Mouse (Mus musculus) MEL-GATA-1-ER (cell line): ENCODE data around the gene Slx4ip.

Source experiments
- DNase-seq: peaks from one replicate; pipeline ENCODE4 v3.0.0-alpha.2; 2012; ENCODE audit warnings: low read depth; ENCODE audit errors: extremely low read depth

Gene Slx4ip

GRCm38 (mm10) chr2:137063829-137064228 lies 172.8 kb downstream of the Slx4ip start:
- no peak for DNase-seq

GRCm38 (mm10) chr2:137064513-137064912 lies 173.5 kb downstream of the Slx4ip start:
- DNase-seq: no peak

- DNase-seq: no peak
Measured at GRCm38 (mm10) chr2:137067479-137068110, 176.6 kb downstream of the Slx4ip start.

GRCm38 (mm10) chr2:137073473-137074312 lies 182.7 kb downstream of the Slx4ip start:
- DNase-seq: no peak

- no peak for DNase-seq
Measured at GRCm38 (mm10) chr2:137074313-137074620, 183.2 kb downstream of the Slx4ip start.

DNA sequence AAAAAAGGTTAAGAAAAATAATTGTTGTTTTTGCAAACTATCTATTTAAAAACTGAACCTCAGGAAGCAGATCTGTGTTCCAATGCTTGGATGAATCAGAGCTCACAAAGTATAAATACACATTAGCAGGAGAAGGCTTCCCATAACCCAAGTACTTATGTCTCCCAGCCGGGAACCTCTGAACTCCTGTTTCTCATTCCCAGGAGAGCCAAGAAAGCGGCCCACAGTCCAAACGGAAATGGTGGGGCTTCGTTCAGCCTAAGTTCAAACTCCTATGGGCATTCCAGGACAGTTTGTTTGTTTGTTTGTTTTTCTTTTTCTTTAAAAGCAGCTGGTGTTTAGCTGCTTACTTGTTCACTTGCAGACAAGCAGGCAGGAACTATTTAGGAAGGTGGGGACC lies 187.8 kb downstream of the Slx4ip start:
- no peak for DNase-seq

- DNase-seq: no peak
Measured at GRCm38 (mm10) chr2:137079721-137080320, 188.8 kb downstream of the Slx4ip start.

GRCm38 (mm10) chr2:137080468-137080867 lies 189.4 kb downstream of the Slx4ip start:
- DNase-seq: no peak

- DNase-seq: no peak
Measured at GRCm38 (mm10) chr2:137081001-137081400, 190.0 kb downstream of the Slx4ip start.

DNA sequence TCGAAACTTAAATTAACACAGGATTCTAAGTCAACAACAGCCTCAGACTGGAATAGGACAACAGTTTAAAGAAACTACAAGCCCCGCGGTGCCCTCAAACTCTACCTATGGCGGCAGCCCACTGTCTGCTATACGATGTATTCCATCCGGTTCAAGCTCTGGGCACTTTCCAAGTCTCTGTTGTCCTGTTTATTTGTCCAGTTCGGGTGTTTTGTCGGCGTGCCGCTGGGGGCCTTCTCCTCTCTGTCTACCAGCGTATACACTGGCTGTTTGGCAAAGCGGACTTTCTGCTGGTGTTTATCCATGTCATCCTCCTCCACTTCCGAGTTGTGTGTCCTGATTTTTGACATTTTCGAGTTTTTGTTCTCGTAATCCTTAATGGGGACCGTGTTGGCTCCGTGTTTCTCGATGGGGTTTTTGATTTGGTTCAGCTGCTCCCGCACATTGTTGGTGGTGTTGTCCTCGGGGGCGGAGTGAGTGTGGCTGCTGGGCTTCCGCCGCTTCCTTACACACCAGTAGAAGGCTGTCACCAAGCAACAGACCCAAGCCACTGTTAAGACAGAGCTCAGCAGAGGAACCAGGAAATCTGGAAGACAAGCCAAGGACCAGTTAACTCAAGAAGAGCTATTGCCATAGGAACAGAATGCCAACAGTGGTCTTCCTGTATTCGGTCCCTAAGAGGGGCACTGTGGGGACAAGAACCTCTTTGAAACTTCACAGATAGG lies 192.0 kb downstream of the Slx4ip start:
- DNase-seq: no peak

DNA sequence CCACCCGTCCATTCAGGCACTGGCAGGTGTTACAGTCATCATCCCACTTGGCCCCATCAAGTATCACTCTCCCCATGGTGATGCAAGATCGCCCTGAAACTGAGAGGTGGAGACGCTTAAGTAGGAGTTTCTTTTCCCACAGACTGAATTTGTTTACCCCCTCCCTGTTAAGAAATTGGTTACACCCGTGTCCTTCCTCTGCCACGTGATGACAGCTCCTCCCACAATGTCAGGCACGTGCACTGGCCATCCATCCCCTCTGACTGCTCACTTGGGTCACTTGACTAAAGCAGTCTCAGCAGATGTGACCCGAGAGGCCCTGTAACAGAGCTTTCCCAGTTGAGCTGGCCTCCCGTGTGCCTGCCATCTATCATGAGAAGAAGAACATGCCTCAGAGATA lies 194.2 kb downstream of the Slx4ip start:
- DNase-seq: no peak

DNA sequence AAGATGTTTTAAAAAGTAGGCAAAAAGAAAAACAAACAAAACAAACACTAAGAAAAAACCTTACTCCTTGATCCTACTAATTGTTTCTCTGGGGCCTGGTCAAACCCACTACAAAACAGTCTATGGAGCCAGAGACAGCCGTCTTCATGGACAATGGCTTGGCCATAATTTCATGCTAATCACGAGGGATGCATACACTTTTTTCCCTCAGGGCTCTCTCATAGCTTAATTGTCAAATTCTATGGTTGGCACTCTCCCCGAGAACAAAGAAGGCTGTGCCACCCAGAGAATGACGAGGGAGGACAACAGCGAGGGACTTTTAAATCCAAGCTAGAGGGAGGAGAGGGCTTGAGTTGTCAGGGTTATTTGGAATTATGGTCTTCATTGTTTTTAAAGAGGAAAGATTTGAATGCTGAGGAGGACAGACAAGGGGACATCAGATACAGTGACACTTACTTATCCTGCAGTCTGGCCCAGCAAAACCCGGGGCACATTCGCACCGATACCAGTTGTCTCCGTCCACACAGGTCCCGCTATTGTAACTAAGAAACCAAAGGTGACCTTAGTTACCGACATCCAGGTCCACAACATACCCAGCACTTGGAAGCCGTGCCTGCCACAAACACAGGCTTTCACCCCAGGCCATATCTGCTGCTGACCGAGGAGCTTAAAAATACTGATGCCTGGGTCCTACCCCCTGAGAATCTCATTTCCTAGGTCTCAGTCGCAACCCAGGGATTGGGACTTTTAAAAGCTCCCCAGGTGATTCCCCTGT lies 195.8 kb downstream of the Slx4ip start:
- DNase-seq: no peak

GRCm38 (mm10) chr2:137087705-137088104 lies 196.7 kb downstream of the Slx4ip start:
- DNase-seq: no peak

GRCm38 (mm10) chr2:137091766-137092522 lies 200.9 kb downstream of the Slx4ip start:
- no peak for DNase-seq

DNA sequence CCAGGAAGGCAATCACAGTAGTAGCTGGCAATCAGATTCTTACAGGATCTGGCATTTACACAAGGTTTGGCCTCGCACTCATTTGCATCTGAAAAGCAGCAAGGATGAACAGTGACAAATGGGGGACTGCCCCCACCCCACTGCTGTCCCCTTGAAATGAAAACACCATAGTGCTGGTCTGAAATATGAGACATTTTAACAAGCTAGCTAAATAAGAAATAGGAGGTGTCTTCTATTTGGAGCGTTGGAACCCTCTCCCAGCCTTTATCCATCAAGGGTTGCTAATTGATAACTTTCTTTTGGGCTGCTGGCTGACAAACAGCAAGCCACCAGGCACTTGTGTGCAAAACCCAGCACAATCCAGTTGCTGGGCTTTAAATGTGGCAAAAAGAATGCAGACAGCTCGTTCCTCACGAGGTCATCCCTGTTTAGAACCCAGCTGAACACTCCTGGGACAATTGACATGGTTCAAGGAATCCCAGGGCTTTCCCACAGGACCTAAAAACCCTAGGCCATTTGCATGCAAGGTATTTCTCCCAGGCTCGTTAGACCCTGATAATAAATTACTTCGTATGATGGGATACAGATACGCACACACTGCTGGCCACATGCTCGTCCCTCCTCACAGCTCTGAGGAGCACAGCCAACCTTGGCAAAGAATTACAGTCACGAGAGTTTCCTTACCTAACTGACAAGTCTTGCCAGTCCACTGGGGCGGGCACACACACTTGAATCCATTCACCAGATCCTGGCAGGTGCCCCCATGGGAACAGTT lies 201.7 kb downstream of the Slx4ip start:
- no peak for DNase-seq

DNA sequence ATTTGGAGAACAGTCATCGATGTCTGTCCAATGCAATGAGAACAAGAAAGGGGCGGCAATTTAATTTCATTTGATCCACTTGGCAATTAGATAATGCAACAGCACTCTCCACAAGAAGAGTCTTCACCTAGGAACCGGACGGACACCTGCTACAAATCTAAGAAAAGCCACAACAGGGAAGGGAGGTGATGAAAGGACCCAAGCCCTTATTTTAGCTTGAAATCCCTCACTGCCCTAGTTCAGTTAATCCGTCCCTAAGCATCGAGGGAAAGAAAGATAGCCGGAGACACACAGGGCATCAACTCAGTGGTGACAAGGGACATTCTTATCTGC lies 202.2 kb downstream of the Slx4ip start:
- no peak for DNase-seq

GRCm38 (mm10) chr2:137094301-137094700 lies 203.3 kb downstream of the Slx4ip start:
- DNase-seq: no peak

DNA sequence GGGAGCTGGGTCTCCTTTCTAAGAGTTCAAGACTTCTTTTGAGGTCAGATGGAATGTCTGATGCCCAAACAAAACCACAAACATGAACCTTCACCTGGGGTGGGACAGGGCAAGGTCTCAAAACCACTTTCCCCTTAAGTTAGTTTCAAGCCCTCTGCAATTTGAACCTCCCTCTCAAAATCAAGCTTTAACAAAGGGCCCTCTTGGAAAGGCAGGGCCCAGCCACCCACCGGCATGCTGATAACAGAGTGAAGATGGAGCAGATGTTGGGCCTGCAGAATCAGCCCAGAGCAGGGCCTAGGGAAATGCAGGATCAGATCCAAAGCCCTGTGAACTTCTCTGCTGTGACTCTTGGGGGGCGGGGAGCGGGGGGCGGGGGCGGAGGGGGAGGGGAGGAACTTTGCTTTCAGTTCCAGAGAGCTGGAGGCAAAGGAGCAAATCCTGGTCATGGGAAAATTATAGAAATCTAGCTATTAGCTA lies 206.0 kb downstream of the Slx4ip start:
- DNase-seq: no peak

GRCm38 (mm10) chr2:137098269-137099035 lies 207.4 kb downstream of the Slx4ip start:
- no peak for DNase-seq
